Mouse (Mus musculus) neural tube, embryonic 15.5 days (tissue): ENCODE data around the gene Fam129a. TPM values are rescaled to one million over a fixed set of nuclear protein-coding genes. Genes with fewer than 3 reads are reported as not detected.

Experiments used
- ATAC-seq: fragments of 200-750 bp; cut with Nextera tagmentation; 2 replicates; pipeline ENCODE4 v1.8.0; 2017; ENCODE audit warnings: mild to moderate bottlenecking, moderate TSS enrichment, moderate library complexity; ENCODE audit not compliant: low FRiP score
- H3K27ac ChIP-seq: fragments of 300-500 bp; sonication (generic); replicated peaks from 2 replicates; pipeline ENCODE4 v1.5.1; 2015; ENCODE audit warnings: mild to moderate bottlenecking, inconsistent platforms
- H3K27me3 ChIP-seq: fragments of 300-500 bp; sonication (generic); replicated peaks from 2 replicates; pipeline ENCODE4 v1.6.1; 2015; ENCODE audit warnings: inconsistent platforms
- H3K36me3 ChIP-seq: fragments of 300-500 bp; sonication (generic); 2 replicates; pipeline ENCODE4 v1.6.1; 2015; ENCODE audit warnings: inconsistent platforms
- H3K4me1 ChIP-seq: fragments of 300-500 bp; sonication (generic); 2 replicates; pipeline ENCODE4 v1.6.1; 2015; ENCODE audit warnings: inconsistent platforms
- H3K4me2 ChIP-seq: fragments of 300-500 bp; sonication (generic); 2 replicates; pipeline ENCODE4 v1.6.1; 2015; ENCODE audit warnings: inconsistent platforms, mild to moderate bottlenecking, moderate library complexity
- H3K4me3 ChIP-seq: fragments of 300-500 bp; sonication (generic); replicated peaks from 2 replicates; pipeline ENCODE4 v1.5.1; 2015; ENCODE audit warnings: mild to moderate bottlenecking, inconsistent platforms
- H3K9ac ChIP-seq: fragments of 300-500 bp; sonication (generic); replicated peaks from 2 replicates; pipeline ENCODE4 v1.6.1; 2015; ENCODE audit warnings: mild to moderate bottlenecking, inconsistent platforms
- H3K9me3 ChIP-seq: fragments of 300-500 bp; sonication (generic); replicated peaks from 2 replicates; pipeline ENCODE4 v1.6.1; 2016; ENCODE audit warnings: inconsistent platforms
- WGBS: fragments of 180-500 bp; shearing (Covaris S2); methylation state at CpG from one replicate; pipeline ENCODE4 v1.1.7; 2015; ENCODE audit warnings: mixed read lengths; 5-methylcytosine and 5-hydroxymethylcytosine counted together
- polyA plus RNA-seq: library from polyadenylated mRNA; unstranded; fragments of >200 nt; fragmentation: Nextera tagmentation; extraction: Ambion mirVana; gene quantifications from 2 replicates; pipeline ENCODE4 v1.2.1, GENCODE M21; 2015

The Fam129a gene
- polyA plus RNA-seq, 1 experiment from 2014 or later, result 3.6 TPM

DNA sequence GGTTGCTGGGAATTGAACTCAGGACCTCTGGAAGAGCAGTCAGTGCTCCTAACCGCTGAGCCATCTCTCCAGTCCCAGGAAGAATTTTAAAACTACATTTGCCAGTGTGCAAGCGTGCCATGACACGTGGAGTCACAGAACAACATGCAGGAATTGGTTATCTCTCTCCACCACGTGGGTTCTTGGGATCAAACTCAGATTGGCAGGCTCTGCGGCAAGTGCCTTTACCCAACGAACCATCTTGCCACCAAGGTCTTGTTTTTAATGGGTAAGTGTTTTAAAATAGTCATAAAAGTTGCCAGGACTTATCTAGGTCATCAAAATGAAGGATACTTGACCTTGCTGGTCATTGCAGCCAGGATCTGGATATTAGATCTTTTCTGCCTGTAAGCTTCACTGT, 187.3 kb downstream of the Fam129a start:
- H3K4me2 ChIP-seq, result no peak overlapping the region
- peaks cover 21% of the 10 kb centered on the region for H3K4me1 ChIP-seq
- H3K4me3 ChIP-seq, result no peak overlapping the region
- no peak for ATAC-seq
- H3K27ac ChIP-seq, result no peak overlapping the region
- H3K27me3 ChIP-seq, result no peaks in the 10 kb centered on the region
- H3K9me3 ChIP-seq, result no peaks in the 10 kb centered on the region
- peaks cover 16% of the 10 kb centered on the region for H3K36me3 ChIP-seq
- WGBS, result 93% methylated on average over 6 of the region's 6 CpGs
- H3K9ac ChIP-seq, result no peak overlapping the region

GRCm38 (mm10) chr1:151758991-151759390, 188.0 kb downstream of the Fam129a start:
- Histone ChIP-seq H3K4me2 (no peak overlapping the region), H3K4me1 (peaks cover 21% of the 10 kb centered on the region), H3K9me3 (no peaks in the 10 kb centered on the region), H3K9ac (no peak overlapping the region), H3K4me3 (no peak overlapping the region), H3K27ac (no peak overlapping the region), H3K27me3 (no peaks in the 10 kb centered on the region), H3K36me3 (peaks cover 16% of the 10 kb centered on the region)
- 87% methylated on average over 2 of the region's 2 CpGs for WGBS
- ATAC-seq, result no peak

GRCm38 (mm10) chr1:151764236-151764635, 193.2 kb downstream of the Fam129a start:
- WGBS, result 77% methylated on average over 3 of the region's 3 CpGs
- H3K4me3 ChIP-seq, result no peak overlapping the region
- no peak overlapping the region for H3K4me2 ChIP-seq
- no peaks in the 10 kb centered on the region for H3K4me1 ChIP-seq
- H3K9me3 ChIP-seq, result no peaks in the 10 kb centered on the region
- ATAC-seq, result no peak
- peaks cover 16% of the 10 kb centered on the region for H3K36me3 ChIP-seq
- H3K27me3 ChIP-seq, result no peaks in the 10 kb centered on the region
- no peak overlapping the region for H3K27ac ChIP-seq
- no peak overlapping the region for H3K9ac ChIP-seq

GRCm38 (mm10) chr1:151766166-151766565, 195.2 kb downstream of the Fam129a start:
- 85% methylated on average over 2 of the region's 2 CpGs for WGBS
- no peak for ATAC-seq
- no peak overlapping the region for H3K4me2 ChIP-seq

DNA sequence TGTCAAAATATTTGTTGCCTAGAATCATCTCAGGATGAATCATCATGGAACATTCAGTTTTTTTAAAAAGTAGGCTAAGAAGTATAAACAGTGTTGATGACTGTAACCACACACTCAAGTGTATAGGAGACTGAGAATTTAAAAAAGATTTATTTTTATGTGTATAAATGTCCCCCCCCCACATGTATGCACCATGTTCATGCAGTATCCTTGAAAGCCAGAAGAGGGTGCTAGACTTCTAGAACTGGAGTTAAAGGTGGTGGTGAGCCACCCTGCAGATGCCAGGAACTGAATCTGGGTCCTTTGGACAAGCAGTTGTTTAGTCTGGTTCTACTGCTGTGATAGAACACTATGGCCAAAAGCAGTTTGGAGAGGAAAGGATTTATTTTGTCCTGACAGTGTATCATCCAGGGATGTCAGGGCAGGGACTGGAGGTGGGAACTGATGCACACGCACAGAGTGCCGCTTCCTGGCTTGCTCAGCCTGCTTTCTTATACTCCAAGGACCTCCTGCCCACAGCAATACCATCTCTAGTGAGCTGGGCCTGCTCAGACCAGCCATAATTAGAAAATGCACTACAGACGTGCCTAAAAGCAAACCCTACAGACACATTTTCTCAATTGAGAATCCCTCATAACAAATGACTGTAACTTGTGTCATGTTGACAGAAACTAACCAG, 196.1 kb downstream of the Fam129a start:
- Histone ChIP-seq H3K27me3 (no peaks in the 10 kb centered on the region), H3K27ac (no peak overlapping the region), H3K4me1 (no peaks in the 10 kb centered on the region), H3K4me3 (no peak overlapping the region), H3K9ac (no peak overlapping the region), H3K9me3 (no peaks in the 10 kb centered on the region), H3K36me3 (peaks cover 15% of the 10 kb centered on the region), H3K4me2 (no peak overlapping the region)
- 82% methylated on average over 3 of the region's 3 CpGs for WGBS
- no peak for ATAC-seq

More at GRCm38 (mm10) chr1:151766166-151766565, 195.2 kb downstream of the Fam129a start:
- H3K4me1 ChIP-seq, result no peaks in the 10 kb centered on the region
- no peak overlapping the region for H3K27ac ChIP-seq
- no peak overlapping the region for H3K9ac ChIP-seq
- H3K9me3 ChIP-seq, result no peaks in the 10 kb centered on the region
- H3K27me3 ChIP-seq, result no peaks in the 10 kb centered on the region
- peaks cover 16% of the 10 kb centered on the region for H3K36me3 ChIP-seq
- no peak overlapping the region for H3K4me3 ChIP-seq

GRCm38 (mm10) chr1:151769200-151769913, 198.4 kb downstream of the Fam129a start:
- no peak overlapping the region for H3K9ac ChIP-seq
- H3K4me3 ChIP-seq, result no peak overlapping the region
- no peaks in the 10 kb centered on the region for H3K4me1 ChIP-seq
- no peaks in the 10 kb centered on the region for H3K9me3 ChIP-seq
- no peak overlapping the region for H3K27ac ChIP-seq
- no peak overlapping the region for H3K4me2 ChIP-seq
- ATAC-seq, result no peak
- peaks cover 11% of the 10 kb centered on the region; the same call in 1 of the 2 replicates for H3K36me3 ChIP-seq
- 49% methylated on average over 3 of the region's 3 CpGs for WGBS
- H3K27me3 ChIP-seq, result no peaks in the 10 kb centered on the region

Other genes starting within 250 kb of the Fam129a start
- 205 and 214 TPM in 2 replicates for gene Ivns1abp, start 226.7 kb upstream of the Fam129a start, polyA plus RNA-seq
- 15.1 and 16.9 TPM in 2 replicates for gene Swt1, start 142.7 kb upstream of the Fam129a start, polyA plus RNA-seq
- gene Trmt1l, start 142.6 kb upstream of the Fam129a start, polyA plus RNA-seq, result 46.8 and 47.1 TPM in 2 replicates
- gene Rnf2, start 70.2 kb upstream of the Fam129a start, polyA plus RNA-seq, result 91.4 and 93.0 TPM in 2 replicates
- 15.2 and 16.9 TPM in 2 replicates for gene Edem3, start 184.2 kb downstream of the Fam129a start, polyA plus RNA-seq